Mouse (Mus musculus) E14TG2a.4 (cell line): ENCODE results near the gene Akt1s1.

Experiments
- CTCF ChIP-seq: conservative IDR thresholded peaks from 2 replicates; pipeline ENCODE4 v1.5.1; 2014; ENCODE audit warnings: low read length
- NANOG ChIP-seq: IDR thresholded peaks from 2 replicates; pipeline ENCODE4 v1.6.1; 2014; ENCODE audit warnings: borderline replicate concordance, low read length, mixed read lengths
- POU5F1 ChIP-seq: IDR thresholded peaks from 2 replicates; pipeline ENCODE4 v1.6.1; 2014; ENCODE audit warnings: low read length, borderline replicate concordance

GRCm38 (mm10) chr7:44883036-44883435 is 34.2 kb downstream of the Akt1s1 start:
- no peak for TF ChIP-seq CTCF
- no peak for TF ChIP-seq POU5F1
- TF ChIP-seq NANOG, result no peak
